Mouse (Mus musculus) spleen, postnatal 4 days (tissue): ENCODE data around the gene Stard10.

Experiments used
- DNase-seq, 2 experiments: peaks; one replicate each; pipeline ENCODE4 v3.0.0; 2022; ENCODE audit warnings: low spot score in 2 of 2

Gene Stard10

DNA sequence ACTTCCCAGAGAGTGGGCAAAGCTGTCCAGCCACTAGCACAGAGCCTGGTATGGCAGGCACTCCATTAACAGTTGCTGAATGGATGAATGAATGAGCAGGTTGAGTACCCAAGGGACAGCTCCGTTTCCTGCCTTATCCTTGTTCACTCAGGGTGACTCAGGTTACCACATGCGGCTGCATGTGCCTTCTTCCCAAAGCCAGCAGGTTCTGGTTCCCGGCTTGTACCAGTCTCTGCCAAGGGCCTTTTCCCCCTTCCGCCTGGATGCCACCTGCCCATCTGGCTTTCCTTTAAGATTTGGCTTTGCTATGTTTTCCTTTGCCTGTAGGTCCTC, 13.9 kb downstream of the Stard10 start:
- DNase-seq = no peak

- DNase-seq = no peak
Measured at GRCm38 (mm10) chr7:101332045-101332831, 15.4 kb downstream of the Stard10 start.

DNA sequence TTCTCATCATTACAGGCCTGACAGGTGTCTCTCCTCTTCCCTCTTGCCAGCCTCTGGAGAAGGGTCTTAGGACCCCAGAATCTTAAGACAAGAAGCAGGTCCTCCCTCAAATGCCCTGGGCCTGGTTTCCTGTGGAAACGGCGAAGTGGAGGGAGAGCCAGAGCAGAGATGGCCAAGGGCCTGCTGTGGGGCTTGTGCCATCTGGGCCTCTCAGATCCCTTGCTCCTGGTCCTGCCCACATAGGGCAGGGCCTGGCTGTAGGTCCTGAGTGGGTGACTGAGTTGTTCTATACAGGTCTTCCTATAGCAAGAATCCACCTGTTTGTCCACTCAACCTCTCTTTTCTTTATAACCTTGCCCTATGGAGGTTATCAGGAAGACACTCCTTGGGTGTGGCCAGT, 18.3 kb downstream of the Stard10 start:
- no peak for DNase-seq

DNA sequence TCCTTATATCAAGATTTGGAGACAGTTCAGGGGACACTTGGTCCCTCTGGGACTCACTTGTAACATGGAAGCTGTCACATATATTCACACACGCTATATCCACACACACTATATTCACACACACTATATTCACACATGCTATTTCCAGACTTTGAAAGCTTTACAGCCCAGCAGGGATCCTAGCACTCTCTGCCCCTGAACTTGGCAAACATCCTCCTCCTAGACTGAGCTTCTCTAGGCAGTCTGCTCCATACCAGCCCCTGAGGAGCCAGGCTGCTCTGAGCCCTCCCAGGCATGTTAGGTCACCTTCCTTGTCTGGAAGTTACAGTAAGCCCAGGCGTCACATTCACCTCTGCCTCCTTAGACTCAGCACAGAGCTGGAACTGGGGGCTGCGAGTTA, 19.8 kb downstream of the Stard10 start:
- DNase-seq = no peak

DNA sequence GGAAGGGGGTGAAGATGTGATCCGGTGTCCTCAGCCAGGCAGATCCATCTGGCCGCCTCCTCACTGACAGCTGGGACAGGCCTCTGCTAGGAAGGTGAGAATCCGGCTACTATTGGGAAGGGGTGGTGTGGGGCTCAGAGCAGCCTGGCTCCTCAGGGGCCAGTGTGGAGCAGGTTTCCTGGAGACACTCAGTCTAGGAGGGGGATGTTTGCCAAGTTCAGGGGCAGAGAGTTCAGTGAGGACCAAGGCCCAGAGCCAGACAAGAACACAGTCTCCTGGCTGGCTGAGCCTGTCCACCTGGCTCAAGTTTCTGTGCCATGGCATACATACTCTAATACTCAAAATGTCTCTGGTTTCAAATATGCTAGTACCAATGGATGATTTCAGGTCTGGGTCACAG, 20.5 kb downstream of the Stard10 start:
- no peak for DNase-seq

- DNase-seq = no peak
Measured at GRCm38 (mm10) chr7:101341405-101341804, 24.5 kb downstream of the Stard10 start.

DNA sequence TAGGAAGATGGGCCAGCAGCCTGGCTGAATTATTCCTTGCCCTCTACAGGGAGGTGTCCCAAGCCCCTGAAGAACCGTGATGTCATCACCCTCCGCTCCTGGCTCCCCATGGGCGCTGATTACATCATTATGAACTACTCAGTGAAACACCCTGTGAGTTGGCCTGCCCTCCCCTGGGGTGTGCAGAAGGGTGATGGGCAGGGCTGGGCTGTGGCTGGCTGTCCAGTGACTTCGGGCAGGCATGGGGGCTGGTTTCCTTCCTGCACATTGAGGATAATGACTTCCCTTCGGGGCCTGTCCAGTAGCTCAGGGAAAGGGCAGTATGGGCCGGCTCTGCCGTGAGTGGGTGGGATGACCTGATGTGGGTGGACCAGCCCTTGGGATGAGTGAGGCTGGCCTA, 26.2 kb downstream of the Stard10 start:
- no peak for DNase-seq

GRCm38 (mm10) chr7:101344892-101345291, 28.0 kb downstream of the Stard10 start:
- no peak for DNase-seq

GRCm38 (mm10) chr7:101346991-101347390, 30.1 kb downstream of the Stard10 start:
- no peak for DNase-seq

GRCm38 (mm10) chr7:101347767-101348270, 30.9 kb downstream of the Stard10 start, which contains the start of gene Arap1:
Arap1 (plus strand) TSS chr7:101348067.
- DNase-seq = peak; percentile 60 to 81

GRCm38 (mm10) chr7:101348312-101348711, 31.4 kb downstream of the Stard10 start:
- DNase-seq = no peak

DNA sequence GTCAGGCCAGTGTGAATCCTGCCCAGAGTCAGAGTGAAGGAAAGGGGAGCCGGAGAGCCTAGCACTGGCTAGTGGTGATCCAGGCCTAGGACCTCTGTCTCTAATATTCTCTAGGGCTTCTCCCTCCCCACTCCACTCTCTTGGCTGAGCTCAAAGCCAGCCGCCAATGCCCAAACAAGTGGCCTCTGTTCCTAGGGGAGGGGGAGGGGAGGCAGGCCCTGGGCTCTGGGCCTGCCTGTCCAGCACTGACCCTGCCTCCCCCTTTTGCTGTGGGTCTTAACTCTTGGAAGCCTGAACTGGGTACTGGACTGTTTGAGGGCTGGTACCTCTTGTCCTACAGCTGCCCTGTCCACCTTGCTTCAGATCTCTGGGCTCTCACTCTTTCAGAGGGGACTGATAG, 33.0 kb downstream of the Stard10 start:
- DNase-seq = no peak

DNA sequence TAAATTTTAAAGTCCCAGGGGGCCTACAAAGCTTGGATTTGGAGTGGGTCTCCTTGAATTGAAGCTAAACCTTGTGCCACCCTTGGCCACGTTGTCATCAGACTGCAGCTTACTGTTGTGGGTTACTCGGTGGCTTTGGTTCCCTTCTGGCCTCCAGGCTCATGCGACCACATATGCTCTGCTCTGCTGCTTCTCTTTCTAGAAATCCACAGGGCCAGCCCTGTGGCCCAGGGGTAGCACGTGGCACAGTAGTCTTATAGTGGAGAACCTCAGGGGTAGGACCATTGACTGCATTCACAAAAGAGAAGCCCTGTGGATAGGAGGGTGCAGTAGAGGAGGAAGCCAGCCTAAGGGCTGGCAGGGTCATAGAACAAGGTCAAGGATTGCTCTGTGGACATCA, 35.5 kb downstream of the Stard10 start:
- DNase-seq = no peak

- no peak for DNase-seq
Measured at GRCm38 (mm10) chr7:101354423-101354822, 37.5 kb downstream of the Stard10 start.

GRCm38 (mm10) chr7:101355551-101356100, 38.7 kb downstream of the Stard10 start:
- DNase-seq = no peak

GRCm38 (mm10) chr7:101356868-101357267, 40.0 kb downstream of the Stard10 start:
- no peak for DNase-seq

- no peak for DNase-seq
Measured at GRCm38 (mm10) chr7:101360406-101360805, 43.5 kb downstream of the Stard10 start.

- no peak for DNase-seq
Measured at GRCm38 (mm10) chr7:101361021-101361420, 44.1 kb downstream of the Stard10 start.

DNA sequence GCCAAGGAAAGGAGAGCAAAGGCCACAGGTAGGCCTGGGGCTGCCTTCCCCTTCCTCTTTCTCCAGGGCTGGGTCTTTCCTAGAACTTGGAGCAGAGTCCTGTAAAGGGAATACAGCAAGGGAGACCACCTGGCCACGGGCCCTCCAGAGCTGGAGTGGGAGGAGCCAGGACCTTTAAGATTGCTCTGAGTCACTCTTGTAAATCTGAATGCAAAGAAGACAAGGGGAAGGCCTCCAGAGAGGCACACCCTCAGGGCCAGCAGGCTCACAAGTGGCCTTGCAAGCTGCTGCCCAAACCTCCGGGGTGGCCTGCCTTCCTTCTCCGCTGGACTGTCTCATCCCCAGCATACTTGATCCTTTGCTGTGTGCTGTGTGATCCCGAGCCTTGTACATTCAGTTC, 44.9 kb downstream of the Stard10 start:
- DNase-seq = peak in 1 of 2 experiments; percentile 64

- DNase-seq = no peak
Measured at GRCm38 (mm10) chr7:101362791-101363191, 45.9 kb downstream of the Stard10 start.

DNA sequence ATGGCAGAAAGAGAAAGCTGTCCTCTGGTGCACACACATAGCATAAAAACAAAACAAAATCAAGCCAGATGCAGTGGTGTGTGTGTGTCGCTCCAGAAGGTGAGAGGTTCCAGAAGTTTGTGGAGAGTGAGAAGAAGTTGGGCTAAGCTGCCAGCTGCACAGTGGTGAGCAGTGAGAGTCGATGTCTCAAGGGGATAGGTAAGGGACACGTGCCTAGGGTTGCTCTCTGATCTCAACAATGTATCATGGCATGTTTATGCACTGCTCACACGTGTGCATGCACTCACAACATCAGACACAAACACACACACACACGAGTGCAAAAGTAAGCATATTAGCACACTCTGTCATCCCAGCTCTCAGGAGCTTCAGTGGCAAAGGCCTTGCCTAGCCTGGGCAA, 47.0 kb downstream of the Stard10 start:
- no peak for DNase-seq

GRCm38 (mm10) chr7:101367901-101368852, 51.3 kb downstream of the Stard10 start:
- DNase-seq = no peak
